Mouse (Mus musculus): ENCODE results near the gene Ccnq. TPM values are rescaled to one million over a fixed set of nuclear protein-coding genes. Genes with fewer than 3 reads are reported as not detected.

Gene Ccnq
- polyA plus RNA-seq (2016; fragmentation: Nextera tagmentation; extraction: Ambion mirVana) = 36.5 and 40.3 TPM in 2 replicates

GRCm38 (mm10) chr11:78750885-78751842 lies at the start of gene Ccnq:
Gene Ccnq (minus strand): TSS chr11:78751729.
- Histone ChIP-seq H3K4me1 (peaks cover 19% of the 10 kb centered on the region), H3K27ac (peak within 1 kb of the TSS; percentile 69), H3K4me2 (peak within 1 kb of the TSS; percentile 87), H3K9me3 (no peaks in the 10 kb centered on the region), H3K27me3 (no peaks in the 10 kb centered on the region; the same call in 1 of the 2 replicates), H3K9ac (peak within 1 kb of the TSS; percentile 74), H3K36me3 (replicated peaks) (peaks cover 19% of the 10 kb centered on the region), H3K4me3 (replicated peaks) (peak within 1 kb of the TSS; percentile 67)
- 11% methylated on average over 58 of the region's 59 CpGs for WGBS
- peak; percentile 88 for ATAC-seq (ENCODE audit: low FRiP score)

GRCm38 (mm10) chr11:78801094-78801493 lies 49.6 kb upstream of the Ccnq start:
- peaks cover 19% of the 10 kb centered on the region for H3K4me1 ChIP-seq
- no peak overlapping the region for H3K9ac ChIP-seq
- H3K27ac ChIP-seq = no peak overlapping the region
- no peaks in the 10 kb centered on the region for H3K36me3 ChIP-seq (replicated peaks)
- 92% methylated on average over 4 of the region's 4 CpGs for WGBS
- no peak overlapping the region for H3K4me3 ChIP-seq (replicated peaks)
- ATAC-seq (ENCODE audit: low FRiP score) = no peak
- no peaks in the 10 kb centered on the region for H3K9me3 ChIP-seq
- no peak overlapping the region for H3K4me2 ChIP-seq
- H3K27me3 ChIP-seq = peaks cover 8% of the 10 kb centered on the region

DNA sequence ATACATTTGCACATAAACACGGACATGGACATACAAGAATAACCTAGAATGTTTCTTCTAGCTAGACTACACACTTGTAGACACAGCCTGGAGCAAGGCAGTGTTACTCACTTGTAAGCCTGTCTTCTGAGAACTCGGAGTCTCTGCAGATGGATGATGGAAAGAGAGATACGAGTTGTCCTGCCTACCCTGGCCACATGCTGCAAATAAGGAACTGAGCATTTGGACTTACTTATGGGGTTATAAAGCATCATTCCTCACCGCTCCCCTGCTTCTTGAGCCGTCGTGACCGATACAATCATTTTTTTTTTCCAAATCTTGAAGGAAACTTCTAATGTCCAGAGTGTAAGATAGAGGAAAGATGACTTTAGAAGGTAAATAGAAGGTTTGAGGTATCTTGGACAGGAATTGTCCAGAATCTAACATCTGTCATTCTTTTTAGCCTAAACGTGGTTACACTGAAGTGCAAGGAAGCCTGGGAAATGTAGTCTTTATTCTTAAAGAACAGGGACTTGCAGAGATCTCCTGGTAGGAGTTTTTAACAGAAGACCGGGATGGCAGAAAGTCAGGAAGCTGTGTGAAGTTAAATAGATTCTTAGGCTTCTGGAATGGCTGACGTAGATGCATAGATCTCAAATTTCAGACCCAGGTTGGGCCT lies 44.7 kb upstream of the Ccnq start:
- WGBS = 89% methylated on average over 10 of the region's 10 CpGs
- no peak overlapping the region for H3K9ac ChIP-seq
- no peaks in the 10 kb centered on the region; the same call in 1 of the 2 replicates for H3K27me3 ChIP-seq
- no peak overlapping the region for H3K4me2 ChIP-seq
- H3K4me1 ChIP-seq = peaks cover 19% of the 10 kb centered on the region
- no peaks in the 10 kb centered on the region for H3K9me3 ChIP-seq
- no peak for ATAC-seq (ENCODE audit: low FRiP score)
- no peak overlapping the region for H3K27ac ChIP-seq
- no peaks in the 10 kb centered on the region for H3K36me3 ChIP-seq (replicated peaks)
- no peak overlapping the region for H3K4me3 ChIP-seq (replicated peaks)

- no peaks in the 10 kb centered on the region for H3K9me3 ChIP-seq
- no peak for ATAC-seq (ENCODE audit: low FRiP score)
- H3K36me3 ChIP-seq (replicated peaks) = no peaks in the 10 kb centered on the region
- peak overlapping the region; percentile 93 for H3K27ac ChIP-seq
- H3K4me3 ChIP-seq (replicated peaks) = no peak overlapping the region
- H3K4me1 ChIP-seq = peaks cover 33% of the 10 kb centered on the region
- no peak overlapping the region for H3K9ac ChIP-seq
- peak overlapping the region; percentile 36; the same call in 1 of the 2 replicates for H3K4me2 ChIP-seq
- WGBS = 87% methylated on average over 11 of the region's 11 CpGs
- H3K27me3 ChIP-seq = no peaks in the 10 kb centered on the region; the same call in 1 of the 2 replicates
Observed at GRCm38 (mm10) chr11:78793116-78793515, 41.6 kb upstream of the Ccnq start.

- H3K4me2 ChIP-seq = peak overlapping the region; percentile 36
- peak; percentile 49; the same call in 1 of the 2 replicates for ATAC-seq (ENCODE audit: low FRiP score)
- H3K9me3 ChIP-seq = no peaks in the 10 kb centered on the region
- 18% methylated on average over 11 of the region's 11 CpGs for WGBS
- peak overlapping the region; percentile 25; the same call in 1 of the 2 replicates for H3K9ac ChIP-seq
- H3K36me3 ChIP-seq (replicated peaks) = no peaks in the 10 kb centered on the region
- H3K4me1 ChIP-seq = peaks cover 35% of the 10 kb centered on the region
- no peak overlapping the region for H3K4me3 ChIP-seq (replicated peaks)
- peak overlapping the region; percentile 93 for H3K27ac ChIP-seq
- H3K27me3 ChIP-seq = 0 out of 2 replicates have a peak, but pooled peaks cover 1% of the 10 kb centered on the region
Observed at GRCm38 (mm10) chr11:78792465-78792864, 40.9 kb upstream of the Ccnq start.

DNA sequence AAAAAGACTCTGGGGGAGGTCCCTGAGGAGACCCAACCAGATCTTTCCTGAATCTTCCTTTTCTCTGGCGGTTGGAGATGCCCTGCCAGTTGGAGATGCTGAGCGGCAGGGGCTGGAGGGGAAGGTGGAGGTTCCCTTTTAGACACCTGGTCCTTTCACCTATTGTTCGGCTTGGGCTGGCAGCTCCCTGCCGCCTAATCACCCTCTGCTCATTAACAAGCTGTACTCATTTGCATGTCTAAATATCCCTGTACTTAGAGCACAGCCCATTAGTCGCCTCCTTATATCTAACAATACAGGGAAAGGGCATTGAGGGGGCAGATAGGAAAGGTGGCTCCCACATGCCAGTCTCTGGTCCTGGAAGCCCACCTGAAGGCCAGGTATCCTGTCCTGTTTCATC lies 40.5 kb upstream of the Ccnq start:
- Histone ChIP-seq H3K27ac (peak overlapping the region; percentile 93), H3K9me3 (no peaks in the 10 kb centered on the region), H3K36me3 (replicated peaks) (no peaks in the 10 kb centered on the region), H3K4me1 (peaks cover 37% of the 10 kb centered on the region), H3K27me3 (0 out of 2 replicates have a peak, but pooled peaks cover 3% of the 10 kb centered on the region), H3K4me3 (replicated peaks) (no peak overlapping the region), H3K4me2 (peak overlapping the region; percentile 36), H3K9ac (no peak overlapping the region)
- WGBS = 13% methylated on average over 5 of the region's 5 CpGs
- peak; percentile 60; the same call in 1 of the 2 replicates for ATAC-seq (ENCODE audit: low FRiP score)

- H3K27ac ChIP-seq = peak overlapping the region; percentile 93
- H3K4me3 ChIP-seq (replicated peaks) = no peak overlapping the region
- H3K9ac ChIP-seq = no peak overlapping the region
- H3K4me2 ChIP-seq = peak overlapping the region; percentile 36; the same call in 1 of the 2 replicates
- H3K36me3 ChIP-seq (replicated peaks) = no peaks in the 10 kb centered on the region
- WGBS = 46% methylated on average over 4 of the region's 4 CpGs
- H3K9me3 ChIP-seq = no peaks in the 10 kb centered on the region
- peaks cover 40% of the 10 kb centered on the region for H3K4me1 ChIP-seq
- H3K27me3 ChIP-seq = 0 out of 2 replicates have a peak, but pooled peaks cover 3% of the 10 kb centered on the region
- ATAC-seq (ENCODE audit: low FRiP score) = no peak
Observed at GRCm38 (mm10) chr11:78791582-78791981, 40.1 kb upstream of the Ccnq start.

GRCm38 (mm10) chr11:78789370-78790060 lies 38.0 kb upstream of the Ccnq start:
- Histone ChIP-seq H3K4me3 (replicated peaks) (no peak overlapping the region), H3K27me3 (0 out of 2 replicates have a peak, but pooled peaks cover 3% of the 10 kb centered on the region), H3K4me1 (peaks cover 57% of the 10 kb centered on the region), H3K9me3 (no peaks in the 10 kb centered on the region), H3K36me3 (replicated peaks) (no peaks in the 10 kb centered on the region), H3K27ac (peak overlapping the region; percentile 67), H3K9ac (no peak overlapping the region), H3K4me2 (no peak overlapping the region)
- no peak for ATAC-seq (ENCODE audit: low FRiP score)
- WGBS = 54% methylated on average over 11 of the region's 11 CpGs

DNA sequence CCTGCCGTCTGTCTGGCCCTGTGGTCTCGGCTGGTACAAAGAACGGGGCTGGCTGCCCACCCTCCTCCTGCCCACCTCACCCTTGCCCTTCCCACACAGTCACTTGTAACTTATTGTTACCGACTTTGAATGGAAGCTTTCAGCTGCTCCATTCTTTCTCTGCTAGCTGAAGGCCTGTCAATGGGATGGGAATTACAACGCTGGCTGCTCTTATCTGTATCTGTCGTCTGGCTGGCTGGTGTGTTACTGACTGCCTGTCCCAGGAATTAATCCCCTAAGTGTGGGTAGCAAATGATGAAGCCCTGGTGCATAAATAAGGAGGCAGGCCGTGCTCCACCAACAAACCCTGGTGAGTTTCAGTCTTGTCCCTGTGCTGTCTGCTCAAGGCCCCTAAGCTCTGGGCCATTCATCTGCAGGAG lies 34.5 kb upstream of the Ccnq start:
- Histone ChIP-seq H3K4me2 (peak overlapping the region; percentile 5; the same call in 1 of the 2 replicates), H3K4me1 (peaks cover 55% of the 10 kb centered on the region), H3K36me3 (replicated peaks) (no peaks in the 10 kb centered on the region), H3K9me3 (no peaks in the 10 kb centered on the region), H3K27ac (peak overlapping the region; percentile 75), H3K4me3 (replicated peaks) (no peak overlapping the region), H3K9ac (no peak overlapping the region), H3K27me3 (0 out of 2 replicates have a peak, but pooled peaks cover 3% of the 10 kb centered on the region)
- WGBS = 7% methylated on average over 7 of the region's 7 CpGs
- ATAC-seq (ENCODE audit: low FRiP score) = peak; percentile 77

DNA sequence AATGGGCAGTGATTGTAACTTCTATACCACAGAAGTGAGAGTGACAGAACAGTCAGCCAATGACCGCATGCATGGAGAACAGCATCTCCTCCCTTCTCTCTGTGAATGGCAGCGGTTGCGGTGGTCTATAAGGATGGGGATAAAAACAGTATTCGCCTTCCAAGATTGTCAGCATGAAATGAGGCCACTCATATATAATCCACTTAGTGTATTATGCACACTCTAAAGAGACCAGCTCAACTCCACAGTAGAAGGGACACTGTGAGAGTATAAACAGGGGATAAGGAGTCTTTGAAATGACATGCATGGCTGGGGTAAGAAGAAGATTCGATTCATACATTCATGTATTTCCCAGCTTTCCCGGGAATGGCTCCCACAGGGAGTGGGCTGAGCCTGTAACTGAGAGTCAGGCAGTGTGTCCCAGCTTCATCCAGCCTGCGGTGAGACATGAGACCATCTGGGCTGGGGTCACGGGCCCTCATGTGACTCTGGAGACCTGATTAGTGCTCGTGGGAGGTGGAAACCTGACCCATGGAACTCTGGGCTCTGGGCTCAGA lies 31.3 kb upstream of the Ccnq start:
- no peaks in the 10 kb centered on the region for H3K9me3 ChIP-seq
- no peaks in the 10 kb centered on the region for H3K36me3 ChIP-seq (replicated peaks)
- peaks cover 46% of the 10 kb centered on the region for H3K4me1 ChIP-seq
- H3K4me2 ChIP-seq = no peak overlapping the region
- WGBS = 68% methylated on average over 9 of the region's 9 CpGs
- H3K4me3 ChIP-seq (replicated peaks) = no peak overlapping the region
- no peak overlapping the region for H3K27ac ChIP-seq
- no peak overlapping the region for H3K9ac ChIP-seq
- ATAC-seq (ENCODE audit: low FRiP score) = no peak
- H3K27me3 ChIP-seq = peaks cover 3% of the 10 kb centered on the region; the same call in 1 of the 2 replicates

DNA sequence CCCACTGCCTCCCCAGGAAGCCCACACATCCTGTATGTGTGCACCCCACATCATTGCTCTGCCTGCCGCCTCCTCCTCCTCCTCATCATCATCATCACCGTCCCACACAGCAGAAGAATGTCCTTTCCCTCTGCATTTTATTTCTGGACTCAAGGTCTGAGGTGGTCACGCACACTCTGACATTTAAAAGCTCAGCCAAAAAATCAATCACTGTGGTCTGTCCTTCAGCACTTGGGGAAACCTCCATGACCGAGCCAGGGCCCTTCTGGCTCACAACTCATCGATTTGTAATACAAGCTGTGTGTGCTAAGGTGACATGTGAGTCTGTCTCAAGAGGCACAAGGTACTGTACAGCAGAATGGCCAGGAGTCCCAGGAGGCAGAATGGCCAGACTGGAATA lies 30.8 kb upstream of the Ccnq start:
- Histone ChIP-seq H3K4me2 (no peak overlapping the region), H3K27me3 (peaks cover under 1% of the 10 kb centered on the region; the same call in 1 of the 2 replicates), H3K4me1 (peaks cover 49% of the 10 kb centered on the region), H3K9me3 (no peaks in the 10 kb centered on the region), H3K27ac (no peak overlapping the region), H3K36me3 (replicated peaks) (no peaks in the 10 kb centered on the region), H3K4me3 (replicated peaks) (no peak overlapping the region), H3K9ac (no peak overlapping the region)
- ATAC-seq (ENCODE audit: low FRiP score) = no peak
- WGBS = 91% methylated on average over 5 of the region's 5 CpGs
